Mouse (Mus musculus): Measurements from ENCODE around the gene Hps3.
"Not testable (repeated sequence)": the region's sequence is repeated elsewhere in the genome, so short reads cannot be mapped to it uniquely, and the experiment has no call there.

The Hps3 gene

DNA sequence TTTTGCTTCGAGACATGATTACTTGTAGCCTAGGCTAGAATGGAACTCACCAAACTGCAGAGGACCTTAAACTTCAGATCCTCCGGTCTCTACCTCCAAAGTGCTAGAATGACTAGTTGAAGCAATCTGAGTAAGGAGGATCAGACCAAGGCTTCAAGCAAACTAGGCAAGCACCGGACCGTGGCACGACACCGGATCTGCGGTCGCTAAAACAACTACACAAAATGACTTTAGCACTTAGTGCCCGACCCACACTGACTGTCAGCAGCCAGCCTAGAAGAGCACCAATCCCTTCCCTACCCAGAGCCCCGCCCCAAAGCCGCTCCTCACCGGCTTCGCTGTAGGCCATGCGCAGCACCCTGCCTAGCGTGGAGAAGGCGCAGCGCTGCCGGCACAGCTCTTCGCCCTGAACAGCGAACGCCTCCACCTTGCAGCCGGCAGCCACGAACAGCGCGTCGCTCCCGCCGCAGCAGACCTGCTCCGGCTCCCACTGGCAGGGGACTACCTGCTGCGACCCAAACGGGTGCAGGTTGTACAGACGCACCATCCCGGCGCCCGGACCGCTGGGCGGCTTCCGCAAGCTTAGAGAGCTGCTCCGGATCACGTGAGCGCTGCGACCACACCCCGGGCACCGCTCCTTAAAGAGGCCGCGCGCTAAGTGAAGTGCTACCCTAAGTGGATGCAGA lies at the start of gene Hps3:
Gene Hps3, minus strand, starts transcription at position 597 of the 686 bp plus-strand sequence.
- peak; percentile 85 for DNase-seq

DNA sequence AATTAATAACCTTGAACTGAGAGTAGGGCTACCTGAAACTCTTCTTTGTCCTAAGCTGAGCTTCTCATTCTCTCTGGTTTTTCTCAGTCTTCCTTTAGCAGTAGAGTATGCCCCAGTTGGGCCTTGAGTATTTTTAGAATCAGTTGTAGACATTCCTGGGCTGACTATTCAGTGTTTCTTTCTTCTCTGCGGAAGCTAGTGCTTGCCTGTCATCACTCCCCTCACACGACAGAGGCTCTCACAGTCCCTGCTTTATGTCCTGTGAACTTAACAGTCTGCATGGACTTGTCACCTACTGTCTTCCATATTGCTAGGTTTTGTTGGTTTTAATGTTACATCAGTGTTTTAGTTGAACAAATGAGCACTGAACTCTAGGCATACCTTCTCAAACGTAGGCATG lies 47.0 kb upstream of the Hps3 start:
- DNase-seq: no peak

DNA sequence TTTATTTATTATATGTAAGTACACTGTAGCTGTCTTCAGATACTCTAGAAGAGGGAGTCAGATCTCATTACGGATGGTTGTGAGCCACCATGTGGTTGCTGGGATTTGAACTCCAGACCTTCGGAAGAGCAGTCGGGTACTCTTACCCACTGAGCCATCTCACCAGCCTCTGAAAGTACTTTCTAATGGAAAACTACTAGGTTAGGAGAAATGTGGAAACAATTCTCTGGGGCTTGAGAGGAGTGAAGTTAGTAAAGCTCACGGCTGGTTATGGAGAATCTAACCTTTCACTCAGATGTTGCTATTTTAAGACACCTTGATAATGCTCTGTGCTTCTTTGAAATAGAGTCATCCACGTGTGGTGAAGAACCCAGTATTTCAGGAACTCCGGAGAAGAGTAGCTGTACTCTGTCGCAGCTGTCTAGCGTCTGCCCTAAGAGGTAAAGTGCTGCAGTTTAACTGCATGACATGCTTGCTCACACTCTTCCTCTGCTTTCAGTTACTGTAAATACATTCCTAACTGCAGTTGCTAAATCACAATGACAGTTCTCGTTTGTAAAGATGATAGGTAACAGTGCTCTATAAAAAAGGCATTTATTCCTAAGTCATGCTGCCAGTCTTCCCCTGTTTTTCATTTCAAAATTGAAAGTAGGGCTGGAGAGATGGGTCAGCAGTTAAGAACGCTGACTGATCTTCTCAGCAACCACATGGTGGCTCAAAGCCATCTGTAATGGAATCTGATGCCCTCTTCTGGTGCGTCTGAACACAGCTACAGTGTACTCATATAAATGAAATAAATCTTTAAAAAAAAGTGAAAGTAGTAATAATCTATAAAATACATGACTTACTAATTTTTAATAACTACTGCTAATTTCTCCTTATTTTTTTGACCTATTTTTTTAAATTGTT lies 41.3 kb upstream of the Hps3 start:
- DNase-seq: no peak

- DNase-seq: no peak
Observed at GRCm38 (mm10) chr3:20058197-20058541, 23.1 kb upstream of the Hps3 start.

GRCm38 (mm10) chr3:20057306-20058196 lies 22.4 kb upstream of the Hps3 start, which contains the start of gene Hltf:
Gene Hltf, plus strand, starts transcription at chr3:20057811.
- peak; percentile 95 for DNase-seq

- DNase-seq: not testable (repeated sequence)
Observed at GRCm38 (mm10) chr3:20044736-20045135, 9.6 kb upstream of the Hps3 start.

- not testable (repeated sequence) for DNase-seq
Observed at GRCm38 (mm10) chr3:20041461-20041860, 6.3 kb upstream of the Hps3 start.

DNA sequence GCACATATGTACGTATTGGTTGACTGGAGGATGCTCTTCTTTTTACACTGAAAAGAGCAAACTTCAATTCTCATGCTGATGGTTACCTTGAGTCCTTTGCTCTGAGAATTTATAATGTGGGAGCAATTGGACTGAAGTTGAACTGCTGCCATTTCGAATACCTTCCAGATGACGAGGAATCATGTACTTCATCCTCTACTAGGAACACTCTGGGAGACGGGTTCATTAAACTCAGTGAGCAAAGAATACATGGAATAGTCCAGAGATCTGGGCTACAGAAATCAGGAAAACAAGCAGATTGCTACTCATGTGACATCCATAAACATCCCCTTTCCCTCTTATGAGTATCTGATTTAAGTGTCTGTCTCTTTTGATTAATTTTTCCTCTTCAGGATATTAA lies 954 bp upstream of the Hps3 start:
- DNase-seq: no peak

DNA sequence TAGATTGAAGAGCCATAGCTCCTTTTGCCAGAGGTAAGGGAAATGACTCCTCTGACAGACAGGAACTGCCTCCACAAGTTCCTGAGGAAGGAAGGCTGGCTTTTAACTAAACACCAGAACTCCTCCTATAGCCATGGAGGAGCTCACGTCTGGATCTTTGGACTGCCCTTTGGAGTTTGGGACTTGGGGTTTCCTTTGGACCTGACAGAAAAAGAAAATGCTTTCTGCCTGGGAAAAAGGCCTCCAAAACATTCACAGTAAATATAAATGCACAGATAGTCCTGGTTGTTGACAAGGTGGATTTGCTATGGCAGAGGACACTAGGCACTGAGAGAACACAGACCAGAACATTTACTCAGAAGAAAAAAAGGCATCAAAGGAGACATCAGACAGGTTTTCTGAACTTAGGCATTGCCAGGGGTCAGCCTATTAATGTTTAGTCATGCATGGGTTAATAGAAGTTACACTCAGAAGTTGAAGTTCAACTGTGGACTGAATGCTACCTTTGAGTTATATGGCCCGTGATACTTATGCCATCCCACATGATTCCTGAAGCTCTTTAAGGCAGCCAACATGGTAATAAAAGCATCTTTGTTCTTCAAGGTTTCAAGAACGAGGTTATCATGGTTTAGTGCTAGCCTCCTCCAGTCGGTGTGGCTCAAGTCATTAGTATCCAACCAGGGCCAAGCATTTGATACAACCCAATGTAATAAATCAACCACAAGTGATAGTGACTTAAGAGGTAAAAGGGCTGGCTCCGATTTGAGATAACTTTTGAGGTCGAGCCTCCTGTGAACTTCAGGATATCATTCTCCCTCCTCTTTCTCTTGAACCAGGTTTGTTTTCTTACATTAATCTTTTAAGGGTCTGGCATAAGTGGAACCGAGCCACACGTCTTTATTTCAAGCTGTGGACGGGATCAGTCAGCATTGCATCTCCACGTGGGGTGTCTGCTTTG lies 1.1 kb downstream of the Hps3 start:
- DNase-seq: no peak

DNA sequence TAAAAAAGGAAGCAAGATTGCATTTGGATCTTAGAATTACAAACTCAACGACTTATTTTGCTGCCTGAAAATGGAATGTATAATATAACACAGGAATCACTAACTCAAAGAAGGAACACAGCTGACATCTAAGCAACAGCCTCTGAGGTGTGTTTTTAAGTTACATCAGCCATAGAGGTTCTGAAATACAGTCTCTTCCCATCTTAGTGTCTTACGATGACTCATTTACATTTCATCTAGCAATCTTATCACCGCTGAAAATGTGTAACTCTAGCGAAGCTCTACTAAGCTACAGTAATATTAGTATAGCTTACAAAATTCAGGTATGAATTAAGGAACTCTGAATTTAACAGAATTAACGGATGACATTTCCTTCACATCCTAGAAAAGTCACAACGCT lies 4.3 kb downstream of the Hps3 start:
- DNase-seq: no peak

GRCm38 (mm10) chr3:20028640-20029039 lies 6.5 kb downstream of the Hps3 start:
- DNase-seq: no peak

DNA sequence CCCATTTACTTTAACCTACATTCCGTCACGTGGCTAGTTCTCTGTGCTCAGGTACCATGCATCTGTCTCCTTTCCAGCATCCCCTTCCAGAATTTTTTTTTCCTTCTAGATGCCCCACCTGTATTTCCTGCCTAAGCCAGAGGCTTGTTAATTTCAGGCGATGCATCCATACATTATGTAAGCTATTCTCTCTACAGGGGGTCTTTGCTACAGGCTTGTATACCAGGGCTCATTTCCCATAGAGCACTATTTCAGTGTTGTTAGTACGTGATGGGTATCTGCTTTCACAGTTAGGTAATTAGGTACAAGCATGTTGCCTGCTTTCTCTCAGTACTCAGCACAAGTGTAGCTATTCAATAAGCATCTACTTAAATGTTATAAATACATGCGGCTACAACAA lies 7.3 kb downstream of the Hps3 start:
- no peak for DNase-seq

DNA sequence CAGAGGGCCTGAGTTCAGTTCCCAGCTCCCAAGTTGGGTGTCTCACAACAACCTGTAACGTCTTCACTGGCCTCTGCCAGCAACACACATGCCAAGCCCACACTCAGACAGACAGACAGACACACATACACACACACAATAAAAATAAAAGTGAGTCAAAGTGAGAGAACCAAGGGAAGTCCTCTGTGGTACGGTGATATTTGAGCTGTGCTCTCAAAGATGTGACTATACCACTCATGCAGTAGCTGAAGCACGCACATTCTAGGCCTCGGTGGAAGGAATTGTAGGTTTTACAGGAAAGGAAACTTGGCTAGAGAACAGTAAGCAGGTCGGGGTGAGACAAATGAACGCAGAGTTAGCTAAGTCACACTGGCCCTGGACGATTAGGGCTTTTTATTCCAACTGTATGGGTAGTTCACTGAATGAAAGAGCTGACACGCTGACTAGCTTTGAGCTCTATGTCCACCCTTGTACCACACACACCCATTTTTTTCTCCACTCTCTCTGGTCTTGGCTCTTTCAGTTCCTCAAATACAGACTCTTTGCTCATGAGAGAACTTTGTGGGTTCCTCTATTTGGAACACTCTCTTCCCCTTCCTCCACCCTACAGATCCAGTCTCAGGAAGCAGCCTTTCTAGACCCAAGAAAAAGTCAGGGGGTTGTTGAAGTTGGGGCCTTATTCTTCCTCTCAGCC lies 8.0 kb downstream of the Hps3 start:
- no peak for DNase-seq

- DNase-seq: no peak
Observed at GRCm38 (mm10) chr3:20026481-20026880, 8.6 kb downstream of the Hps3 start.

DNA sequence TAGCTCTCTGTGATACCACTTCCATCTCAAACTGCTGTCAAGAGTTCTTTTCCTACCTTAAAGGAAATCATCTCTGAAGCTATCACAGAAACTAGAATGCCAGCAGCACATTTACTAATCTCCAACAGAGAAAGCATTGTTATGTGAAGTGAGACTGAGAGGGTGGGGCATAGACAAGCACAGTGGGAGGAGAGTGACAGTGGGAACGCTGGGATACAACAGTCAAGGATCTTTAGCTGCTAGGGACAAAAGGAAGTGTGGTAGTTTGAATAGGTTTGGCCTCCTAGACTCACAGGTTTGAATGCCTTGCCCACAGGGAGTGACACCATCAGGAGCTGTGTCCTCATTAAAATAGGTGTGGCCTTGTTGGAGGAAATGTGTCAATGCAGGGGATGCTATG lies 11.3 kb downstream of the Hps3 start:
- no peak for DNase-seq

GRCm38 (mm10) chr3:20018076-20018475 lies 17.0 kb downstream of the Hps3 start:
- no peak for DNase-seq

GRCm38 (mm10) chr3:20014454-20014853 lies 20.7 kb downstream of the Hps3 start:
- no peak for DNase-seq

GRCm38 (mm10) chr3:20010905-20011304 lies 24.2 kb downstream of the Hps3 start:
- DNase-seq: not testable (repeated sequence)

- DNase-seq: no peak
Observed at GRCm38 (mm10) chr3:20010464-20010863, 24.7 kb downstream of the Hps3 start.

- no peak for DNase-seq
Observed at GRCm38 (mm10) chr3:20007759-20008158, 27.4 kb downstream of the Hps3 start.

DNA sequence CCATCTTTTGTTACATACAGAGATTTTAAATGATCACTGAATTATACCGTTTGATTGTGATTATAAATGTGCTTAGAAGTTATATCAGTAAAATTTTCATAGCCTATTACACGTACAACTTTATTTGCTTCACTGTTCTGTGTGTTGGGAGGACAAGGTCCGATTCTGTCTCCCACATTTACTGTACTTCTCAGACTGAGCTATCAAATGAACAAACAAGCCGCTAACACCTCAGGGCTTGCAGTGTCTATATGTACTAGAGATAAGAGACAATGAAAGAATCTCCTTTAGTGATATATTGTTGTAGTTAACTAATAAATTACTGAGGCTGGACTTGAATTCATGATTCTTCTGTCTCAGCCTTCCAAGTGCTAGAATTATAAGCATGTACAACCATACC lies 27.8 kb downstream of the Hps3 start:
- no peak for DNase-seq

All from cerebellum, adult 11-12 months (tissue).